Mouse (Mus musculus) intestine, postnatal 0 days (tissue): ENCODE results near the gene Gm10778. TPM values are rescaled to one million over a fixed set of nuclear protein-coding genes. Genes with fewer than 3 reads are reported as not detected.

Experiments
- ATAC-seq: fragments of 200-750 bp; cut with Nextera tagmentation; 2 replicates; pipeline ENCODE4 v1.8.0; 2017; ENCODE audit warnings: mild to moderate bottlenecking, moderate TSS enrichment, moderate library complexity
- H3K27ac ChIP-seq: fragments of 300-500 bp; sonication (generic); 2 replicates; pipeline ENCODE4 v1.5.1; 2014; ENCODE audit warnings: mild to moderate bottlenecking, low read depth, low read length, moderate library complexity
- H3K27me3 ChIP-seq: fragments of 300-500 bp; sonication (generic); replicated peaks from 2 replicates; pipeline ENCODE4 v1.6.1; 2014; ENCODE audit warnings: low read length, mixed read lengths; ENCODE audit not compliant: control insufficient read depth, insufficient read depth
- H3K36me3 ChIP-seq: fragments of 300-500 bp; sonication (generic); 2 replicates; pipeline ENCODE4 v1.6.1; 2014; ENCODE audit warnings: mild to moderate bottlenecking, moderate library complexity; ENCODE audit not compliant: control insufficient read depth, insufficient read depth
- H3K4me1 ChIP-seq: fragments of 300-500 bp; sonication (generic); replicated peaks from 2 replicates; pipeline ENCODE4 v1.6.1; 2014; ENCODE audit warnings: antibody characterized with exemption, low read length, mixed read lengths; ENCODE audit not compliant: control insufficient read depth, insufficient read depth
- H3K4me2 ChIP-seq: fragments of 300-500 bp; sonication (generic); replicated peaks from 2 replicates; pipeline ENCODE4 v1.6.1; 2014; ENCODE audit warnings: low read depth, mild to moderate bottlenecking, moderate library complexity
- H3K4me3 ChIP-seq: fragments of 300-500 bp; sonication (generic); 2 replicates; pipeline ENCODE4 v1.5.1; 2014; ENCODE audit warnings: low read depth, low read length
- H3K9ac ChIP-seq: fragments of 300-500 bp; sonication (generic); 2 replicates; pipeline ENCODE4 v1.6.1; 2014; ENCODE audit warnings: mild to moderate bottlenecking, low read depth, low read length
- H3K9me3 ChIP-seq: fragments of 300-500 bp; sonication (generic); 2 replicates; pipeline ENCODE4 v1.6.1; 2016; ENCODE audit warnings: mixed run types; ENCODE audit not compliant: control insufficient read depth
- CTCF ChIP-seq: sonication (generic); IDR thresholded peaks from 2 replicates; pipeline ENCODE4 v1.5.1; 2016; ENCODE audit warnings: low read depth, mild to moderate bottlenecking, control low read depth, antibody characterized with exemption, moderate library complexity
- WGBS: fragments of 180-500 bp; shearing (Covaris S2); extraction: QIAGEN DNeasy Blood & Tissue Kit; methylation state at CpG from one replicate; pipeline ENCODE4 v1.1.7; 2014; 5-methylcytosine and 5-hydroxymethylcytosine counted together
- polyA plus RNA-seq: library from polyadenylated mRNA; unstranded; fragments of >200 nt; fragmentation: Nextera tagmentation; extraction: Ambion mirVana; gene quantifications from 2 replicates; pipeline ENCODE4 v1.2.1, GENCODE M21; 2015

Gene Gm10778
- polyA plus RNA-seq, 1 experiment from 2014 or later = 1.6 TPM

DNA sequence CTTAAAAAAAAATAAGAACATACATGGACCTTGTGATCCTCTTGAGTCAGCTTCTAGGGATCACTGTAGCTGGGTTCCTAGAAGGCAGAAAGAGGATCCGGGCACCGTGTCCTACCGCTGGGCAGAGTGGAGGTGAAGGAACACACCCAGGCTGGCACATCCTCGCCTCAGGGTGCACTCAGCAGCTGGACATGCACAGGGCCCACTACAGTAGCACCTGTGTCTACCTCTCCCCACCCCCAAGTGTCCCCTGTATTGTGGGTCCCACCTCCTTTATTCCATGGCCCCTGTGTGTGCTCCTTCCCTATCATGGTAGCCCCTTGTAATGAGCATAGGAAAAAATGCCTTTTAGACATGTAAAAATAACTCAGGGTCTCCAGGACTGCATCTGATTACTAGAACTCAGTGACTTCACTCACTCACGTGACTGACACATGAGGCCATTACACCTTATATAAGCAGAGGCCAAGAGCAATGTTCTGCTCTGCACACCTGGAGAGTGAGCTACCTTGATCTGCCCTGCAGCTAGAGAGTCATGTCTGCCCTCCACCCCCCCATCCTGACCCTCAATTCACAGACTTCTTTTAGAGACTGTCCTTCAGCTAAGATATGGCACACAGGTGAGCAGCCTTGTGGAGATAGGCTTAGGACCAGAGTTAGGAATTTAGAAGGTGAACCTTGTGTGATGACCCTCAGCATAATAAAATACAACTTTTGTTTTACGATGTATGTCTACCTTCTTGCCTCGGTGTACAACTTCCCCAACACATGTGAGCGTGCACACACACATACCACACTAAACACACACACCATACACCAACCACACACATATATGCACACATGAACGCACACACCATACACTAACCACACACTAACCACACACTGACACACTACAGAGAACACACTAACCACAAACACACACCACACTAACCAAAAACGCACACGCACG is 44.6 kb upstream of the Gm10778 start:
- H3K27me3 ChIP-seq = no peaks in the 10 kb centered on the region
- H3K36me3 ChIP-seq = no peaks in the 10 kb centered on the region
- WGBS = 69% methylated on average over 12 of the region's 12 CpGs
- no peak overlapping the region for H3K9ac ChIP-seq
- ATAC-seq = 0 out of 2 replicates have a peak, but pooled peaks have one; percentile 0
- H3K4me2 ChIP-seq = peak overlapping the region; percentile 68
- no peak for TF ChIP-seq CTCF
- H3K4me1 ChIP-seq = peaks cover 17% of the 10 kb centered on the region
- H3K4me3 ChIP-seq = no peak overlapping the region
- H3K27ac ChIP-seq = peak overlapping the region; percentile 28; the same call in 1 of the 2 replicates
- no peaks in the 10 kb centered on the region for H3K9me3 ChIP-seq

GRCm38 (mm10) chr10:81604968-81605665 is 43.7 kb upstream of the Gm10778 start:
- Histone ChIP-seq H3K4me3 (peak overlapping the region; percentile 45), H3K27me3 (no peaks in the 10 kb centered on the region), H3K27ac (peak overlapping the region; percentile 71), H3K9me3 (no peaks in the 10 kb centered on the region), H3K36me3 (no peaks in the 10 kb centered on the region), H3K4me2 (peak overlapping the region; percentile 68), H3K9ac (peak overlapping the region; percentile 28; the same call in 1 of the 2 replicates), H3K4me1 (peaks cover 17% of the 10 kb centered on the region)
- 20% methylated on average over 29 of the region's 29 CpGs for WGBS
- peak; percentile 31; the same call in 1 of the 2 replicates for ATAC-seq
- peak; percentile 94 for TF ChIP-seq CTCF

- H3K4me1 ChIP-seq = peaks cover 17% of the 10 kb centered on the region
- TF ChIP-seq CTCF = no peak
- no peaks in the 10 kb centered on the region for H3K9me3 ChIP-seq
- H3K27ac ChIP-seq = peak overlapping the region; percentile 71
- H3K27me3 ChIP-seq = no peaks in the 10 kb centered on the region
- H3K36me3 ChIP-seq = no peaks in the 10 kb centered on the region
- H3K4me2 ChIP-seq = peak overlapping the region; percentile 68
- peak overlapping the region; percentile 45 for H3K4me3 ChIP-seq
- ATAC-seq = peak; percentile 15
- under 1% methylated on average over 14 of the region's 14 CpGs for WGBS
- H3K9ac ChIP-seq = peak overlapping the region; percentile 28; the same call in 1 of the 2 replicates
These were observed 43.2 kb upstream of the Gm10778 start for GRCm38 (mm10) chr10:81605666-81605973.

DNA sequence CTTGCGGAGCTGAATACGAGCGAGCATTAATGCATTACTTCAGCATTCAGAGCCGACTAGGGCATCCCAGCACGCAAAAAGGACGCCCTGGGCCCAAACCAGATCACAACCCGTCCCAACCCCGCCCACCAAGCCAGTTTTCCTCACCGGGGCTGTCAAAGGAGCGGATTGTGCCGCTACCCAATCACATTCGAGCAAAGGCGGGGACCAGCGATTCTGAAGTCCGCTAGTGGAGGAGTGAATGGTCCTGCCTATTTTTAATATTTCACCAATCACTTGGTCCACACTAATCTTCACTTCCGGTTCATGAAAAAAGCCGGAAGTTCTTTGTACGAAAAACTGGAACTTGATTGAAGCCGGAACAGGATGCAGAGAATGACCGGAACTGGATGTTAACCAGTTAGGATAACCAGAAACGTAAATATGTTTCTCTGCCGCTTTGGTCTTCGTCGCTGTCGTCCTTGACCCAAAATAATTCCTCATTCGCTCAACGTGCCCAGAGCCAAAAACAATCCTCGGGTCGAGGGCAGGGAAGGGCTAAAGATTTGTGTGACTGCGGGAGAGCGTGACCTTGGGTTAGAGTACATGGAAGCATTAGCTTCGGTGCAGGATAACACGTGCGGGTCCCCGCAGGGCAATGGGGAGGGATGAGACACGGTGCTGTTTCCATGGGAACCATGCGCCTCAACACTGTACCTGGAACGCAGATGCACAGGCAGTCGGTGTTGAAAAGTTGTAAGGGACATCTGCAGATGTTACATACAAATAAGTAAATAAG is 42.7 kb upstream of the Gm10778 start, which contains the start of gene BC025920:
BC025920 (plus strand) TSS at position 297 of the 778 bp plus-strand sequence.
- peaks cover 3% of the 10 kb centered on the region; the same call in 1 of the 2 replicates for H3K9me3 ChIP-seq
- peak; percentile 88 for ATAC-seq
- peaks cover 17% of the 10 kb centered on the region for H3K4me1 ChIP-seq
- H3K9ac ChIP-seq = peak within 1 kb of the TSS; percentile 28; the same call in 1 of the 2 replicates
- peak within 1 kb of the TSS; percentile 89 for H3K27ac ChIP-seq
- no peaks in the 10 kb centered on the region for H3K36me3 ChIP-seq
- TF ChIP-seq CTCF = no peak
- 1% methylated on average over 39 of the region's 39 CpGs for WGBS
- peak within 1 kb of the TSS; percentile 75 for H3K4me2 ChIP-seq
- peak within 1 kb of the TSS; percentile 45 for H3K4me3 ChIP-seq
- no peaks in the 10 kb centered on the region for H3K27me3 ChIP-seq

DNA sequence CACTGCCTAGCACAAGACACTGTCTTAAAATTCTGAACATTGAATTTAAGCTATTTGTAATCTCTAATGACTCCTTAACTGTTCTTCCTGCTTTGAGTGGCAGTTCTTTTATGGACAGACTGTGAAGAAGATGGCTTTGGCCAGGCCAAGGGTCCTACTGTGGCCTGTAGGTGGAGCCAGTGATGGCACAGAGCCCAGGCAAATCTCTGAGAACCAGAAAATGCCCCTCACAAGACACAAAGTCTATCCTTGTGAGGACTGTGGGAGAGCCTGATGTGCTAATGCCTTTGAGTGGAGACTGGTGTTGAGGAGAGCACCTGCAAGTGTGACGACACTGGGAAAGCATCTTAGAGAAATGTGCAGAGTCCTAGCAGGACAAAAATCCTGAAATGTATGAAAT is 40.6 kb upstream of the Gm10778 start:
- H3K4me2 ChIP-seq = no peak overlapping the region
- peak; percentile 54 for TF ChIP-seq CTCF
- 90% methylated on average over 1 of the region's 1 CpGs for WGBS
- H3K36me3 ChIP-seq = no peaks in the 10 kb centered on the region
- peaks cover 3% of the 10 kb centered on the region; the same call in 1 of the 2 replicates for H3K9me3 ChIP-seq
- ATAC-seq = no peak
- H3K4me3 ChIP-seq = no peak overlapping the region
- H3K9ac ChIP-seq = no peak overlapping the region
- H3K27me3 ChIP-seq = no peaks in the 10 kb centered on the region
- H3K27ac ChIP-seq = no peak overlapping the region
- peaks cover 10% of the 10 kb centered on the region; the same call in 1 of the 2 replicates for H3K4me1 ChIP-seq
